Mouse (Mus musculus) bone marrow, adult 2 months (tissue): Measurements from ENCODE around the gene Maml3.
A peak's percentile ranks its signal among the peaks of the same experiment; 100 is the strongest.

ENCODE experiments used
- CTCF ChIP-seq: fragments of 200-500 bp; IDR thresholded peaks from 2 replicates; pipeline ENCODE4 v1.5.1; 2011; ENCODE audit warnings: low read length, control low read depth; ENCODE audit not compliant: control insufficient read depth, insufficient read depth
- POLR2A ChIP-seq: fragments of 200-500 bp; IDR thresholded peaks from 2 replicates; pipeline ENCODE4 v1.6.1; 2011; ENCODE audit warnings: low read depth, mild to moderate bottlenecking, control low read depth, low read length, borderline replicate concordance; ENCODE audit not compliant: control insufficient read depth

GRCm38 (mm10) chr3:51701281-51701751 is 403.6 kb downstream of the Maml3 start:
- TF ChIP-seq CTCF, result peak; percentile 68
- TF ChIP-seq POLR2A, result peak; percentile 22; the same call in 1 of the 2 replicates
